Mouse (Mus musculus) CH12.LX (cell line): ENCODE measurements around the gene Entpd3.

Experiments
- CHD1 ChIP-seq: IDR thresholded peaks from 2 replicates; pipeline ENCODE4 v1.6.1; 2012; ENCODE audit warnings: low read depth, low read length, improper control_type of control experiment, inconsistent platforms
- CTCF ChIP-seq, 2 experiments: IDR thresholded peaks in 1 of 2; conservative IDR thresholded peaks in 1 of 2; 2 replicates each; pipeline ENCODE4 v1.5.1; 2011 to 2012; ENCODE audit warnings: low read depth in 2 of 2, low read length in 2 of 2, improper control_type of control experiment in 1 of 2, inconsistent platforms in 1 of 2, mild to moderate bottlenecking in 1 of 2, moderate library complexity in 1 of 2
- EP300 ChIP-seq: IDR thresholded peaks from 2 replicates; pipeline ENCODE4 v1.6.1; 2011; ENCODE audit warnings: low read length, improper control_type of control experiment

DNA sequence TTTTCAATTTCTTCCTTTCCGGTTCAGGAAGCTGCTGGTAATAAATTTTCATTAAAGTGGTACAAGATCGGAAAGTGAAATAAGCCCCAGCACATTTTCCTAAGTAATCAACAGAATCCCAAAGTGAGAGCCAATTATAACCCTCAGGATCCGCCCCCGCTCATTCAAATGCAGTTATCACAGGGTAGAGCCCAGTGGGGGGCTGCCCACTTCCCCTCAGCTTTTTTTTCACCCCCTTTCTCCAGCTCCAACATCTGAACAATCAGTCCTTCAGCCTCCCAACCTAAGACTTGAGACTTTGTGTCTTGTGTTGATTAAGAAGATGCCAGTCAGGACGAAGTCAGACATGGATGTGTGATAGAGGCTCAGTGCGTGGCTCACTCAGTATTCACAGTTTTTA, 55.2 kb downstream of the Entpd3 start:
- TF ChIP-seq CHD1 (no peak), EP300 (no peak), CTCF (conservative IDR thresholded peaks at IDR 0.05 in 1 of 2, IDR thresholded peaks at IDR 0.05 in 1 of 2; ENCODE audit: low read depth in 2 of 2, low read length in 2 of 2) (no peak)
